Mouse (Mus musculus) C2C12 (cell line): ENCODE results near the gene Pard3.

Experiments used
- CTCF ChIP-seq: IDR thresholded peaks from one replicate; pipeline ENCODE4 v1.5.1; 2011; ENCODE audit not compliant: control insufficient read depth, insufficient read depth, insufficient read length
- MYOD1 ChIP-seq: IDR thresholded peaks from one replicate; pipeline ENCODE4 v1.6.1; 2011; ENCODE audit warnings: low read depth; ENCODE audit not compliant: control insufficient read depth, insufficient read length
- MYOG ChIP-seq: IDR thresholded peaks from one replicate; pipeline ENCODE4 v1.6.1; 2011; ENCODE audit not compliant: control insufficient read depth, insufficient read length; ENCODE audit errors: extremely low read depth
- USF1 ChIP-seq: IDR thresholded peaks from one replicate; pipeline ENCODE4 v1.6.1; 2011; ENCODE audit warnings: low read depth, mild to moderate bottlenecking, control low read depth, moderate library complexity

- TF ChIP-seq USF1: no peak
- TF ChIP-seq CTCF: peak; percentile 31
- no peak for TF ChIP-seq MYOG
- TF ChIP-seq MYOD1: no peak
Observed at GRCm38 (mm10) chr8:127438625-127439391, 375.1 kb downstream of the Pard3 start.
